Mouse (Mus musculus) small intestine, adult 2 months (tissue): Measurements from ENCODE around the gene Gm20696. TPM values are rescaled to one million over a fixed set of nuclear protein-coding genes. Genes with fewer than 3 reads are reported as not detected.

Experiments used
- H3K27ac ChIP-seq: fragments of 200-500 bp; 2 replicates; pipeline ENCODE4 v1.5.1; 2012; ENCODE audit warnings: low read depth, low read length, control low read depth, inconsistent platforms; ENCODE audit not compliant: insufficient read depth
- H3K27me3 ChIP-seq: fragments of 200-500 bp; 2 replicates; pipeline ENCODE4 v1.6.1; 2012; ENCODE audit warnings: mild to moderate bottlenecking, moderate library complexity, low read length, inconsistent platforms; ENCODE audit not compliant: control insufficient read depth, insufficient read depth
- H3K36me3 ChIP-seq: fragments of 200-500 bp; 2 replicates; pipeline ENCODE4 v1.6.1; 2012; ENCODE audit warnings: mild to moderate bottlenecking, low read length, control low read depth, inconsistent platforms; ENCODE audit not compliant: control insufficient read depth, insufficient read depth
- H3K4me1 ChIP-seq: fragments of 200-500 bp; 2 replicates; pipeline ENCODE4 v1.6.1; 2012; ENCODE audit warnings: low read length, inconsistent platforms, mixed read lengths; ENCODE audit not compliant: control insufficient read depth, insufficient read depth, insufficient read length
- H3K4me3 ChIP-seq: fragments of 200-500 bp; 2 replicates; pipeline ENCODE4 v1.5.1; 2012; ENCODE audit warnings: low read depth, mild to moderate bottlenecking, control low read depth, inconsistent platforms, low read length, moderate library complexity
- CTCF ChIP-seq: fragments of 200-500 bp; IDR thresholded peaks from 2 replicates; pipeline ENCODE4 v1.5.1; 2012; ENCODE audit warnings: low read depth, mild to moderate bottlenecking, control low read depth, inconsistent platforms, low read length, moderate library complexity, mixed read lengths; ENCODE audit not compliant: insufficient replicate concordance, insufficient read length; ENCODE audit errors: extremely low read depth
- POLR2A ChIP-seq: fragments of 200-500 bp; IDR thresholded peaks from 2 replicates; pipeline ENCODE4 v1.6.1; 2012; ENCODE audit warnings: low read depth, mild to moderate bottlenecking, control low read depth, inconsistent platforms, low read length, moderate library complexity
- WGBS: fragments of 180-500 bp; shearing (Covaris S2); methylation state at CpG from one replicate; pipeline ENCODE4 v1.1.7; 2018; 5-methylcytosine and 5-hydroxymethylcytosine counted together
- polyA plus RNA-seq: library from polyadenylated mRNA; depleted of rRNA; stranded (reverse); fragments of >200 nt; gene quantifications from 2 replicates; pipeline ENCODE4 v1.2.3, GENCODE M21; 2012

Gm20696 gene
- polyA plus RNA-seq, 1 experiment, result 0.57 TPM

DNA sequence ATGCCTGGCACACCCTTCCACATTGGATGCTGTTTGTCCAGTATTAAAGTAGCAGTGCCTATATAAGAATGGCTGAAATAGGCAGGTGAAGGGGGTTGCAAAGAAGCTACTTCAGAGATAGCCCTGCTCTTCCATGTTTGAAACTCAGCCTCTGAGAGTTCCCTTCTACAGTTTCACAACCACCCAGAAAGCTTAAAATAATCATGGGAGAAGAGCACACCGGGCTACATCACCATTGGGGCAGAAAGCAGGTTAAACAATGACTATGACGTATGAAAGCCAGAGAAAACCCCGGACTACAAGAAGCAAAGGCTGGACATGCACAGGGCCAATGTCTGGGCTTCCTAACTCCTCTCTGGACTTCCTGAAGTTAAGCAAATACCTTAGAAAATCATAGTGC, 394.4 kb downstream of the Gm20696 start:
- TF ChIP-seq POLR2A, result no peak
- no peak for TF ChIP-seq CTCF
- whole genome bisulfite sequencing, result 30% methylated on average over 3 of the region's 3 CpGs
- Histone ChIP-seq H3K4me1 (peaks cover 22% of the 10 kb centered on the region), H3K27ac (peak overlapping the region; percentile 36; the same call in 1 of the 2 replicates), H3K36me3 (no peaks in the 10 kb centered on the region), H3K4me3 (no peak overlapping the region), H3K27me3 (no peaks in the 10 kb centered on the region)

DNA sequence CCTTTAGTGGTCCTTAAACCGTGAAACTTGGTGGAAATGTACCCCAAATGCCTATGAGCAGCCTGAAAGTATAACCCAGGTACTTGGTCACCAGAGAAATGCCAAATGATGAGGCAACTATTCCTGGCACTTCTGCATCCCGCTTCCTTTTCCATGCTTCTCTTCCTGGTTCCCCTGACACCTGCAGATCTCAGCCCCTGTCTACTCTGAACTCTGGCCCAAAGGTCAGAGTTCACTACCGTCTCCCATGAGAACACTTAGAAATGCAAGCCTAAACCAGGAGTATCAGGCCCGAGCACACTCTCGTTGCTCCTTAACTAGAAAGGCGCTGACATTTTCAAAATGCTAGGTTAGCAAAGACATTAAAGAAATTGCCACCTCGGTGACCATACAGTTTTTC, 394.9 kb downstream of the Gm20696 start:
- Histone ChIP-seq H3K27me3 (no peaks in the 10 kb centered on the region), H3K4me1 (peaks cover 20% of the 10 kb centered on the region), H3K36me3 (no peaks in the 10 kb centered on the region), H3K27ac (peak overlapping the region; percentile 75), H3K4me3 (no peak overlapping the region)
- TF ChIP-seq POLR2A (no peak), CTCF (no peak)
- 30% methylated on average over 7 of the region's 7 CpGs for WGBS

DNA sequence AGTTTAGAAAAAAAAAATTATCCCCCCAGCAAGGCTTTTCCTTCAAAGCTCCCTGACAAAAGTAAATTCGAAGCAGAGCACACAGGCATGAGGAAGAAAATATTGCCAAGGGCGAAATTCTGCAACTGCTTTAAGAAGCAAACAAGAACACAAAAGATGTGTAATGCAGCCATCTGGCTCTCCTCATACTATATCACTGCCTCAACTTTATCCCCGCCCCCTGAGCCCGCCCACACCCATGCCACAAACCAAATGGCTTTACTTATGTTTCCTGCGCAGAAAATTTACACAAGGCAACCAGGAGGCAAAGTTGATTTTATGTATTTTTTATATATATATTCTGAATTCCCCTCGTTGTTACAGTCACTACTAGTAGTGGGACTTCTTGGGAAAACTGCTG, 396.7 kb downstream of the Gm20696 start:
- H3K27me3 ChIP-seq, result no peaks in the 10 kb centered on the region
- H3K36me3 ChIP-seq, result no peaks in the 10 kb centered on the region
- H3K4me1 ChIP-seq, result peaks cover 17% of the 10 kb centered on the region
- no peak overlapping the region for H3K4me3 ChIP-seq
- TF ChIP-seq CTCF (no peak), POLR2A (no peak)
- 55% methylated on average over 6 of the region's 6 CpGs for WGBS
- no peak overlapping the region for H3K27ac ChIP-seq

DNA sequence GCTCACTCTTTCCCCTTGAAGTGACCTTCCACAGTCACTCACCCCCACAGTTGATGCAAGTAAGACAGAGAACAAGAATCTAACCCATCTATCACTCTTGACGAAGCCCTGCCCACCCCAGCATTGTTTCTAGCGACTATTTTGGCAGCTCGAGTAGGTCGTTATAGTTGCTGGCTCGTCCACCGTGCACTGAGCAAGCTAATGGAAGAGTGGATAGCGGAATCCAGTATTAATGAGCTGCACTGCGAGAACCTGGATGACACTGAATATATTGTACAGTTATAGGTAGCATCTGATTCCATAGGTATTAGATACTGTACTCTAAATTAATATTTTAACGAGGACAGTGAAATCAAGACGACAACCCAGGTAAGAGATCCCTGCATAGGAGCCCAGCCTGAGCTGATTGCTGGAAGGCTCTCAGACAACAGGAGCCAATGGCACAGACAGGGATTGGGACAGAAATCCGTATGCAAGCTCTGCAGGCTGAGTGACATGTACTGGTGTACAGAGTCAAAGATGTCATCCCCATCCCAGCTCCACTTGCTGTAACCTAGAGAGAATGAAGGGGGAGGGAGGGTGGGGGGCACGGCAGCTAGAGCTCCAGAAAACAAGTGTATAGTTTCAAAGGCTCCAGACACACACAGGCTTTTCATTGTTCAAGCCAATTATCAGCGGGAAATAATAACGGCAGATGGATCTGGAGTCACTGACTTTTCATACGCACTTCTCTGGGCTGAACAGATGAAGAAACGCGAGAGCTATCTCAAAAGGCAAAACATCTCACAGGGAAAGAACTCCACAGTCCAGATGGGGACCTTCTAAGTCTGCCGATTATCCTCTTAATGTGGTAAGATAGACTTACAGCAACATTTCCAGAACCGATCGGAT, 398.2 kb downstream of the Gm20696 start:
- Histone ChIP-seq H3K27me3 (no peaks in the 10 kb centered on the region), H3K27ac (no peak overlapping the region), H3K4me1 (peaks cover 26% of the 10 kb centered on the region), H3K4me3 (no peak overlapping the region), H3K36me3 (no peaks in the 10 kb centered on the region)
- WGBS, result 82% methylated on average over 20 of the region's 20 CpGs
- TF ChIP-seq CTCF (no peak), POLR2A (no peak)

DNA sequence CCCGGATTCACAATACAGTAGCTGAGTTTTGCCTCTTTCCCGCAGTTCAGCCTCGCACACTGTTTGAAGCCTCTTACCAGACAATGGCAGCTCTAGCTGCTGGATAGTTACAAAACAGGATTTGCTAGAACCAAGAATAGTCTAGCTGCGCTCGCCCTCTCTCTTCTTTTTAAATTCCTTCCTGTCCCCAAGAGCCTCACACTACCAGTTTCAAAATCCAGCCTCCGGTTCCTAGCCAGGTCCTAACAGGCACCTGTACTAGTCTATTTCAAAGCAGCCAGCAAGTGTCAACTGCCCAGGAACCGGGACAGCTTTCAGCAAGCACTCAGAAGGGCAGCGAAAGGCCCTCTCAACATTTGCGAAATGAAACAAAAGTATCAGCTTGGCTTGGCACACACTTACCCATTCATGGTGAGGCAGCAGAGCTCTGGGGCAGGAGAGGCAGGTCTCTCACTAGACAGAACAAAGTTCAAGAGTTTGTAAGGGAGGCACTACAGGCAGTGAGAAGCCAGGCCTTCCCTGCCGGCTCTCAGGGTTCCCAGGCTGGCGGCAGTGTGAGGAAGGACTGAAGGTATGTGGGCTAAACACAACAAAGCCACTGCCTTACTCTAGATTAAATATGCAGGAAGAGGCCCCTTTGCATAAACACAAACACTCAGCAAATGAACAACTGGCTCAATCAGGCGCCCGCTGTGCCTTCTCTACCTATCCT, 400.5 kb downstream of the Gm20696 start:
- no peaks in the 10 kb centered on the region for H3K36me3 ChIP-seq
- H3K4me3 ChIP-seq, result peak overlapping the region; percentile 58
- H3K4me1 ChIP-seq, result peaks cover 18% of the 10 kb centered on the region
- TF ChIP-seq CTCF (peak; percentile 2; the same call in 1 of the 2 replicates), POLR2A (0 out of 2 replicates have a peak, but pooled peaks have one; percentile 29)
- WGBS, result 10% methylated on average over 13 of the region's 13 CpGs
- H3K27ac ChIP-seq, result peak overlapping the region; percentile 86
- no peaks in the 10 kb centered on the region for H3K27me3 ChIP-seq

DNA sequence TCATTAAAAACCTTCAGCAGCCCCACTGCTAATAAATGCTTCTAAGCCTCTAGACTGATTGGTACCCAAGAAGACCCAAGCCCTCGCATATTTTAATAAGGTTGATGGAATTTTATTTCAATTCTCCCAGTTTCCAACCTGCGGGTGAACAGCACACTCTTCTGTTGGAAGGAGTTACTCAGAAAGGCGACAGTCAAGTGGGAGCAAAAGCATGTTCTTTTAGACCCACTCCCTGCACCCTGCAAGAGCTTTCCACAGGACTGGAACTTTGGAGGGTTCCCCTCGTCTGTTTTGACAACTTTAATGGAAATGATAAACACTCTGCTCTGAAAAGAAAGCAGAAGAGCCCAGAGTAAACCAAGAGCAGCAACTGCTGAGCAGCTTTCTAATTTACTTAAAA, 401.4 kb downstream of the Gm20696 start:
- no peak overlapping the region for H3K27ac ChIP-seq
- no peaks in the 10 kb centered on the region for H3K27me3 ChIP-seq
- no peak overlapping the region for H3K4me3 ChIP-seq
- no peaks in the 10 kb centered on the region for H3K36me3 ChIP-seq
- peaks cover 15% of the 10 kb centered on the region for H3K4me1 ChIP-seq
- TF ChIP-seq POLR2A (no peak), CTCF (no peak)
- WGBS, result 31% methylated on average over 4 of the region's 4 CpGs
